Mouse (Mus musculus) kidney, embryonic 14.5 days (tissue): ENCODE measurements around the gene Tinf2. TPM values are rescaled to one million over a fixed set of nuclear protein-coding genes. Genes with fewer than 3 reads are reported as not detected.
A peak's percentile ranks its signal among the peaks of the same experiment; 100 is the strongest.

Source experiments
- ATAC-seq: fragments of 200-750 bp; cut with Nextera tagmentation; 2 replicates; pipeline ENCODE4 v1.8.0; 2017; ENCODE audit warnings: moderate number of reproducible peaks, mild to moderate bottlenecking, moderate TSS enrichment, moderate library complexity; ENCODE audit not compliant: low FRiP score, low TSS enrichment
- H3K27ac ChIP-seq: fragments of 300-500 bp; sonication (generic); 2 replicates; pipeline ENCODE4 v1.5.1; 2014; ENCODE audit warnings: low read depth, mild to moderate bottlenecking, low read length, moderate library complexity, mixed read lengths
- H3K27me3 ChIP-seq: fragments of 300-500 bp; sonication (generic); 2 replicates; pipeline ENCODE4 v1.6.1; 2014; ENCODE audit warnings: mild to moderate bottlenecking, low read length; ENCODE audit not compliant: control insufficient read depth, insufficient read depth
- H3K36me3 ChIP-seq: fragments of 300-500 bp; sonication (generic); 2 replicates; pipeline ENCODE4 v1.6.1; 2014; ENCODE audit warnings: low read length, mixed read lengths; ENCODE audit not compliant: control insufficient read depth, insufficient read depth
- H3K4me1 ChIP-seq: fragments of 300-500 bp; sonication (generic); 2 replicates; pipeline ENCODE4 v1.6.1; 2014; ENCODE audit warnings: low read length, mixed read lengths; ENCODE audit not compliant: control insufficient read depth, insufficient read depth
- H3K4me2 ChIP-seq: fragments of 300-500 bp; sonication (generic); replicated peaks from 2 replicates; pipeline ENCODE4 v1.6.1; 2014; ENCODE audit warnings: low read depth, mild to moderate bottlenecking, low read length
- H3K4me3 ChIP-seq: fragments of 300-500 bp; sonication (generic); 2 replicates; pipeline ENCODE4 v1.5.1; 2014; ENCODE audit warnings: mild to moderate bottlenecking, low read length
- H3K9ac ChIP-seq: fragments of 300-500 bp; sonication (generic); 2 replicates; pipeline ENCODE4 v1.6.1; 2014; ENCODE audit warnings: low read depth, mild to moderate bottlenecking, low read length, moderate library complexity
- H3K9me3 ChIP-seq: fragments of 300-500 bp; sonication (generic); 2 replicates; pipeline ENCODE4 v1.6.1; 2016; ENCODE audit warnings: low read length; ENCODE audit not compliant: control insufficient read depth
- WGBS: fragments of 180-500 bp; shearing (Covaris S2); extraction: QIAGEN DNeasy Blood & Tissue Kit; methylation state at CpG from one replicate; pipeline ENCODE4 v1.1.7; 2014; 5-methylcytosine and 5-hydroxymethylcytosine counted together
- polyA plus RNA-seq: library from polyadenylated mRNA; unstranded; fragments of >200 nt; fragmentation: Nextera tagmentation; extraction: Ambion mirVana; gene quantifications from 2 replicates; pipeline ENCODE4 v1.2.1, GENCODE M21; 2014

The Tinf2 gene
- polyA plus RNA-seq, 1 experiment from 2014 or later = 50.1 TPM

- H3K9me3 ChIP-seq = no peaks in the 10 kb centered on the region
- H3K4me3 ChIP-seq = peak within 1 kb of the TSS; percentile 83
- H3K4me2 ChIP-seq = peak within 1 kb of the TSS; percentile 73
- H3K27me3 ChIP-seq = no peaks in the 10 kb centered on the region
- H3K36me3 ChIP-seq = peaks cover 18% of the 10 kb centered on the region; the same call in 1 of the 2 replicates
- under 1% methylated on average over 47 of the region's 50 CpGs for WGBS
- peak within 1 kb of the TSS; percentile 83; the same call in 1 of the 2 replicates for H3K27ac ChIP-seq
- 0 out of 2 replicates have a peak, but pooled peaks cover 9% of the 10 kb centered on the region for H3K4me1 ChIP-seq
- H3K9ac ChIP-seq = peak within 1 kb of the TSS; percentile 77
- peak; percentile 96 for ATAC-seq
Observed at GRCm38 (mm10) chr14:55721700-55722437, 40.2 kb upstream of the Tinf2 start, which contains the start of gene Rabggta. Gene Rabggta (minus strand): TSS chr14:55722263.

DNA sequence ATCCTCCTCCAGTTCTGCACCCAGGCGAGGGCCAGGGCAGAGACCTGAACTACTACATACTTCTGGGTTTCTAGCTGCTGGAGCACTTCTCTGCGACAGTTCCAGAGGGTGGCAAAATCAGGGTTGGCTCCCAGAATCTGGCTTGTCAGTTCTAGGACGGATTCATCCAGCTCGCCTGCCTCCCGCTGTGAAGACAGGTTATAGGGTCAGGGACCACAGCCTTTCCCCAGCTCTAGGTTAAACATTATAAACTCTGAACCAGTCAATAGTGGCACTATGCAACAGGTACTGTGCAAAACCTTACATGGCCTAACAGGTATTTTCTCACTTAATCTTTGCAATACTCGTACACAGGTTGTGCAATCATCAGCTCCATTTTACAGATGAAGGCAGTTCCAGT, 39.5 kb upstream of the Tinf2 start:
- Histone ChIP-seq H3K4me1 (0 out of 2 replicates have a peak, but pooled peaks cover 9% of the 10 kb centered on the region), H3K27me3 (no peaks in the 10 kb centered on the region), H3K27ac (no peak overlapping the region), H3K9me3 (no peaks in the 10 kb centered on the region), H3K4me2 (peak overlapping the region; percentile 73), H3K4me3 (peak overlapping the region; percentile 83; the same call in 1 of the 2 replicates), H3K36me3 (peaks cover 23% of the 10 kb centered on the region; the same call in 1 of the 2 replicates), H3K9ac (no peak overlapping the region; the same call in 1 of the 2 replicates)
- WGBS = 82% methylated on average over 6 of the region's 6 CpGs
- ATAC-seq = no peak

GRCm38 (mm10) chr14:55720666-55721065, 39.0 kb upstream of the Tinf2 start:
- WGBS = 93% methylated on average over 12 of the region's 12 CpGs
- H3K4me1 ChIP-seq = 0 out of 2 replicates have a peak, but pooled peaks cover 9% of the 10 kb centered on the region
- H3K9me3 ChIP-seq = no peaks in the 10 kb centered on the region
- peaks cover 25% of the 10 kb centered on the region; the same call in 1 of the 2 replicates for H3K36me3 ChIP-seq
- ATAC-seq = no peak
- no peak overlapping the region for H3K9ac ChIP-seq
- no peak overlapping the region for H3K4me3 ChIP-seq
- H3K27me3 ChIP-seq = no peaks in the 10 kb centered on the region
- no peak overlapping the region; the same call in 1 of the 2 replicates for H3K4me2 ChIP-seq
- H3K27ac ChIP-seq = no peak overlapping the region

DNA sequence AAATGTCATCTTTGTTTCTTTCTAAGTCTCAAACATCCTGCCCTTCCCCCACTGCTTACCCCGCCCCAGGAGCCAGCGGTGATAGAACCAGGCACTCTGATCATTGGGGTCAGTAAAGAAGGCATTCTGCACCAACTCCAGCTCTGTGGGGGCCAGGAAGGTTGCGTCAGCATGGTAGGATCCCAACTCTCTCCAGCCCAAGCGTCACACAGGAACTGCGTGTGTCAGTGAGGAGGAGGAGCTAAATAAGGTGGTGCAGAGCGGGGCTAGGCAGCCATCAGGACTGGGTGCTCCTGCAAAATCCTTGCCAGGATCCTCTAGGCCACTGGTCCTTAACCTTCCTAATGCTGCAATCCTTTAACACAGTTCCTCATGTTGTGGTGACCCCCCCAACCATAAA, 38.1 kb upstream of the Tinf2 start:
- Histone ChIP-seq H3K27me3 (no peaks in the 10 kb centered on the region), H3K4me1 (0 out of 2 replicates have a peak, but pooled peaks cover 9% of the 10 kb centered on the region), H3K27ac (no peak overlapping the region), H3K9me3 (no peaks in the 10 kb centered on the region), H3K4me3 (no peak overlapping the region), H3K4me2 (no peak overlapping the region), H3K36me3 (peaks cover 25% of the 10 kb centered on the region; the same call in 1 of the 2 replicates), H3K9ac (no peak overlapping the region)
- ATAC-seq = no peak
- WGBS = 91% methylated on average over 6 of the region's 6 CpGs

- no peak overlapping the region for H3K4me3 ChIP-seq
- no peak overlapping the region for H3K9ac ChIP-seq
- H3K9me3 ChIP-seq = no peaks in the 10 kb centered on the region
- H3K27me3 ChIP-seq = 0 out of 2 replicates have a peak, but pooled peaks cover 5% of the 10 kb centered on the region
- peaks cover 25% of the 10 kb centered on the region; the same call in 1 of the 2 replicates for H3K36me3 ChIP-seq
- no peak for ATAC-seq
- H3K4me2 ChIP-seq = no peak overlapping the region
- H3K27ac ChIP-seq = no peak overlapping the region
- 0 out of 2 replicates have a peak, but pooled peaks cover 12% of the 10 kb centered on the region for H3K4me1 ChIP-seq
- WGBS = 81% methylated on average over 8 of the region's 8 CpGs
Observed at GRCm38 (mm10) chr14:55716884-55717283, 35.3 kb upstream of the Tinf2 start.

- ATAC-seq = no peak
- H3K9ac ChIP-seq = no peak overlapping the region
- H3K27ac ChIP-seq = no peak overlapping the region
- H3K4me3 ChIP-seq = no peak overlapping the region
- H3K27me3 ChIP-seq = 0 out of 2 replicates have a peak, but pooled peaks cover 5% of the 10 kb centered on the region
- H3K4me2 ChIP-seq = no peak overlapping the region
- H3K9me3 ChIP-seq = no peaks in the 10 kb centered on the region
- H3K4me1 ChIP-seq = 0 out of 2 replicates have a peak, but pooled peaks cover 11% of the 10 kb centered on the region
- peaks cover 25% of the 10 kb centered on the region; the same call in 1 of the 2 replicates for H3K36me3 ChIP-seq
- 91% methylated on average over 6 of the region's 6 CpGs for WGBS
Observed at GRCm38 (mm10) chr14:55716271-55716670, 34.7 kb upstream of the Tinf2 start.

GRCm38 (mm10) chr14:55714893-55715292, 33.3 kb upstream of the Tinf2 start:
- no peak overlapping the region for H3K4me2 ChIP-seq
- no peak for ATAC-seq
- no peaks in the 10 kb centered on the region for H3K9me3 ChIP-seq
- peaks cover 25% of the 10 kb centered on the region; the same call in 1 of the 2 replicates for H3K36me3 ChIP-seq
- no peak overlapping the region for H3K4me3 ChIP-seq
- H3K27ac ChIP-seq = no peak overlapping the region
- 0 out of 2 replicates have a peak, but pooled peaks cover 5% of the 10 kb centered on the region for H3K27me3 ChIP-seq
- 0 out of 2 replicates have a peak, but pooled peaks cover 3% of the 10 kb centered on the region for H3K4me1 ChIP-seq
- no peak overlapping the region for H3K9ac ChIP-seq
- WGBS = 43% methylated on average over 6 of the region's 6 CpGs

DNA sequence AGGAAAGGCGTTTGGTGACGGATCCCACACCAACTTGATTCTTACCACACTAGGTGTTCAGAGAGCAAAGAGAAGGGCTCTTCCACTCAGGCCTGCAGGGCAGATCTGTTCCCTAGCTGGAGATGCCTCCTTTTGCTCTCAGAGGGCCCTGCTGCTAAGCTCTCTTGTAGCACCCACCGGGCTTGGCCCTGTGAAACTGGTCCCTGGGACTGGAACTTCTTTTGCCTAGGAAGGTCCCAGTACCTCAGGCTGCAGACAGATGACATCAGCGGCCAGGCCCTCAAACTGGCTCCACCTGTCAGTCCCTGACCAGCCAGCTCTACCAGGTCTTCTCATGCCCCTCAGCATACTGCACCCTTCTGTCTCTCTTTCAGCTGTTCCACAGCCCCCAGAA, 32.1 kb upstream of the Tinf2 start, which contains the start of gene Tgm1:
Gene Tgm1 (minus strand): TSS at position 198 of the 394 bp plus-strand sequence.
- H3K27ac ChIP-seq = no peak within 1 kb of the TSS
- peaks cover 19% of the 10 kb centered on the region; the same call in 1 of the 2 replicates for H3K36me3 ChIP-seq
- WGBS = 25% methylated on average over 4 of the region's 4 CpGs
- H3K27me3 ChIP-seq = 0 out of 2 replicates have a peak, but pooled peaks cover 5% of the 10 kb centered on the region
- H3K4me1 ChIP-seq = 0 out of 2 replicates have a peak, but pooled peaks cover 3% of the 10 kb centered on the region
- no peak within 1 kb of the TSS for H3K9ac ChIP-seq
- ATAC-seq = no peak
- H3K4me3 ChIP-seq = peak within 1 kb of the TSS; percentile 18; the same call in 1 of the 2 replicates
- H3K9me3 ChIP-seq = no peaks in the 10 kb centered on the region
- H3K4me2 ChIP-seq = peak within 1 kb of the TSS; percentile 42
